In the genomic region with DNA sequence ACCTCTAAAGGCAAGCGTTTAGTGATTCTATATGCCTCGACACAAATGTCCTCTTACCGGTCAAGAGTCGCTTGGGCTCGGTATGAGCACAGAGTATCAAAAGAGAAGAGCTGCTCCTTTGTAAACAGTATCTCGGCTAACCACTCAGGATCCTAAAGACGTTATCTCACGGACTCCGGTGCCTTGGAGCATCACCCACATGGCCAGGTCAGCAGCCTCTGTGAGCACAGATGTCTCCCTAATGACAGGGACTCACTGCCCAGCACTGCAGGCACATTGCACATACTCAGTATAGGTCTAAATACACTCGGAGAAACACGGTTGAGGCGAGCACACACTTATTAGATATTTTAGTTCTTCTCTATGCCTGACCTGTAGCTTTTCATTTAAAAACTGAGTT, we compare ENCODE assay signal across 7 mouse cellular contexts.
"Had no signal": no experiment of that assay in that cellular context is flagged by ENCODE, and none has a peak within 500 bp of the region (broad histone marks: within the 10 kb centered on the region; RNA-seq: fewer than 3 reads in every experiment).

No protein-coding gene starts in this region.

- DNase-seq: lung, adult 2 months; lung, postnatal 14 days; lung, postnatal 36 days; right cerebral cortex, postnatal 14 days; thymus, adult 2 months; thymus, postnatal 25 days; thymus, postnatal 4 days had no signal
